Mouse (Mus musculus) layer of hippocampus, adult 2 months (tissue): ENCODE results near the gene Man2b1. TPM values are rescaled to one million over a fixed set of nuclear protein-coding genes. Genes with fewer than 3 reads are reported as not detected.

Experiments used
- DNase-seq, 2 experiments: peaks; one replicate each; pipeline ENCODE4 v3.0.0; 2022; ENCODE audit warnings: low spot score in 2 of 2
- H3K27ac ChIP-seq: fragments of 200-600 bp; 2 replicates; pipeline ENCODE4 v1.8.1; 2022
- H3K4me3 ChIP-seq: fragments of 200-600 bp; 2 replicates; pipeline ENCODE4 v1.8.1; 2022; ENCODE audit warnings: mild to moderate bottlenecking
- CTCF ChIP-seq: fragments of 200-600 bp; conservative IDR thresholded peaks from 2 replicates; pipeline ENCODE4 v1.8.1; 2022; ENCODE audit warnings: antibody characterized with exemption, mild to moderate bottlenecking, moderate library complexity
- total RNA-seq, 2 experiments: library from RNA; stranded (reverse); gene quantifications; 2 replicates each; pipeline ENCODE4 v1.2.3; 2021

The Man2b1 gene
- total RNA-seq, 2 experiments from 2014 or later: 32.9 to 37.5 TPM

DNA sequence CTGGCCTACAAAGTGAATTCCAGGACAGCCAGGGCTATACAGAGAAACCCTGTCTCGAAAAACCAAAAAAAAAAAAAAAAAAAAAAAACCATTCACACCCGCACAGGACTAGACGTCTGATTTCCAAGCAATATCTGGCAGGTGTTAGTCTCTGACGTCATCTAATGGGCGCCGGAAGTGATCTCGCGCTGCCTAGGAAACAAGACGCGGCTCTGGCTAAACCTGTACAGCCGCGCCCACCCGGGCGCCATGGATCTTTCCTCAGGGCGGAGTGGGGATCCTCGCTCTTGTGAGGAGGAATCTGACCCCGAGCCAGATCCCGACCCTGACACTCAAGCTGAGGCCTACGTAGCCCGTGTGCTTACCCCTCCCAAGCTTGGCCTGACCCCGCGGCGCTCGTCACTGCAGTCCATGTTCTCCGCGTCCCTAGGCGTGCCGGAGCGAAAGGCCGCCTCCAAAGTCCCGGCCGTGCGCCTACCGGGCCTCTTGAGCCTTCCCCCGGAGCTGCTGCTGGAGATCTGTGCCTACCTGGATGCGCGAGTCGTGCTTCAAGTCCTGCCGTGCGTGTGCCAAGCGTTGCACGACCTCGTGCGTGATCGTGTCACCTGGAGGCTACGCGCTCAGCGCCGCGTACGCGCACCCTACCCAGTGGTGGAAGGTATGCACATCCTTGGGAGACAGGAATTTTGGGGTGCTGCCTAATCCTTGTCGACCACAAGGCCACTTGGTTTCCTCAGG, 23.0 kb upstream of the Man2b1 start, which contains the start of gene Fbxw9:
Gene Fbxw9 (plus strand): TSS at position 177 of the 738 bp plus-strand sequence.
- Histone ChIP-seq H3K27ac (peak within 1 kb of the TSS; percentile 83), H3K4me3 (peak within 1 kb of the TSS; percentile 97)
- no peak for TF ChIP-seq CTCF
- DNase-seq: peak; percentile 91 to 92

DNA sequence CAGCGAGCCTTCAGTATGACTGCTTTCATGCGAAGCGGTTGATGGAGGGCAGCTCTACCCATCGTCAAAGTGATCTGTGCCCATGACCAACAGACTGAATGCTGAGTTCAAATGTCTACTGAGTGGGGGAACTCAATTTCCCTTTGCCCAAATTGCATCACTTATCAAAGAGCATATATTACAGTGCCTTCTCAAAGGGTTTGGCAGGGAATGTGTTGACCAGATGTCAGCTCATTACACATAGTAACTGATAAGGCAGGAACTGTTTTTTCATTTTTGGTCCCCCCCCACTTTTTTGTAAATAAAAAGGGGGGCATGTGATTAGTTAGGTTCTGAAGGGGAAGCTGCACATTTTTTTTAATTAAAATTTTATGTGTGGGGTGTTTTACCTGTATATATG, 20.5 kb upstream of the Man2b1 start:
- no peak for DNase-seq
- no peak for TF ChIP-seq CTCF
- Histone ChIP-seq H3K27ac (no peak overlapping the region), H3K4me3 (no peak overlapping the region)

DNA sequence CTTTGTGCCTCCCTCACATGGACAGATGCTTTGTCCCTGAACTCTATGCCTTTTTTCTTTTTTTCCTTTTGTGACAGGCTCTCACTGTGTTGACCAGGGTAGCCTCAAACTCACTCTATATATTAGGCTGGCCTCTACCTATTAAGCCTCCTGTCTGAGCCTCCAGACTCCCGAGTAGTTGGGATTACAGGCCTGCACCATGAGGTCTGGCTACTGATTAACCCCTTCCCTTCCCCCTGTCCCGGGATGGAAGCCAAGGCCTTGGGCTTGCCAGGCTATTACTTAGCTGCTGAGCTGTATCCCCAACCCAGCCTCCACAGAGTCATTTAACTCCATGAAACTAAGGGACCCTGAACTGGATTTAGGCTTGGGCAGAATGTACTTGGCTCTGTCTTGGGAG, 17.9 kb upstream of the Man2b1 start:
- Histone ChIP-seq H3K27ac (no peak overlapping the region), H3K4me3 (no peak overlapping the region)
- TF ChIP-seq CTCF: no peak
- DNase-seq: no peak

DNA sequence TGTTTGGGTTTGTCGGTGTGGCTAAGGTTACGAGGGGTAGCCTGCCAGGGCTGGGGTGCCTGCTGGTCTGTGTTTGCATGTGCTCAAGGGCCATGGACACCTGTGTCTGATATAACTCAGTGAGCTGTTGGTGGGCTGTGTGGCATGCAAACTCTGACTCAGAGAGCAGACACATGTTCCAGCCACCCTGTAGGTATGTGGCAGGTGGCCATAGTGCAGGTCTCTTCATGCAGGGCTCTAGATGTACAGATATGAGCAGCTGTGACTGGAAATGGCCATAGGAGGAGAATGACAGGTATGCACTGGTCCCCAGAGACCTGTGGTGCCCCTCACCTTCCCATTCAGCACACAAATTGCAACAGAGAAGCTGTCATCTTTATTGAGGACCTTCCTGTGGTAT, 15.9 kb upstream of the Man2b1 start:
- Histone ChIP-seq H3K27ac (no peak overlapping the region), H3K4me3 (no peak overlapping the region)
- DNase-seq: no peak
- TF ChIP-seq CTCF: no peak

DNA sequence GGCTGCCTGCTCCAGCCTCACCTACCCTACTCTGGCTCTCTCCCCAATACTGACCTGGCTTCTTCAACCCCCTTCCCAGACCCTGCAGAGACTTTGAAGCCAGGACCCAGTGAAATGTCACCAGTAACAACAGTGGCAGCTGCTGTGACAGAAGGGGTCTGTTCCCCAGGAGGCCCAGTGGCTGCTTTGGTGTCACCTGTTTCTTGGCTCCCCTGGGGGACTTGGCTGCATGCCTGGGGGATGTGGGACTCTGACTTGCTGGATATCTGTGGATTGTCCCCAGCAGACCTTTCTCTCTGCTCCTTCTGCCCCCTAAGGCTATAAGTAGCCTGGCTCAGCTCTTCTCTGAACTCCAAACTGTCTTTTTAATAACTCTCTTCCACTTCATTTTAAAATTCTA, 15.1 kb upstream of the Man2b1 start, which contains the start of gene Gm5741:
Gene Gm5741 (minus strand): TSS at position 1 of the 400 bp plus-strand sequence.
- Histone ChIP-seq H3K27ac (no peak within 1 kb of the TSS), H3K4me3 (no peak within 1 kb of the TSS)
- DNase-seq: no peak
- TF ChIP-seq CTCF: no peak

DNA sequence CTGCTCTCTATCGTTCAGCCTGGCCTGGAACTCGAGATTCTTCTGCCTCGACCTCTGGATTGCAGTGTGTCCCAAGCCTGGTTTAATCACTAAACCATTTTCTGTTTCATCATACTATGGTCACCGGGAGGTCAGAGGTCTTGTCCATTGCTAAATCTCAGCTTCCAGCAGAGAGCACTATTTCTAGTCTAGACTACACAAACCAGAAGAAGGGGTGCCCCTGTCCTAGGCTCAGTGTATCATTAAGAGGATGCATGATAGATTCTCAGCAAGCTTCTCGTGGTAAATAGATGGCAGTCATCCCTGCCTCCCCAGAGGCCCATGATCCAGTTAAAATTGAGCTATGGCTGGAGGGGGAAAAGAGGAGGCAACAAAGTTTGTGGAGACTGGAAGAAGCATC, 12.0 kb upstream of the Man2b1 start:
- DNase-seq: no peak
- Histone ChIP-seq H3K27ac (peak overlapping the region; percentile 93), H3K4me3 (peak overlapping the region; percentile 92)
- TF ChIP-seq CTCF: no peak

DNA sequence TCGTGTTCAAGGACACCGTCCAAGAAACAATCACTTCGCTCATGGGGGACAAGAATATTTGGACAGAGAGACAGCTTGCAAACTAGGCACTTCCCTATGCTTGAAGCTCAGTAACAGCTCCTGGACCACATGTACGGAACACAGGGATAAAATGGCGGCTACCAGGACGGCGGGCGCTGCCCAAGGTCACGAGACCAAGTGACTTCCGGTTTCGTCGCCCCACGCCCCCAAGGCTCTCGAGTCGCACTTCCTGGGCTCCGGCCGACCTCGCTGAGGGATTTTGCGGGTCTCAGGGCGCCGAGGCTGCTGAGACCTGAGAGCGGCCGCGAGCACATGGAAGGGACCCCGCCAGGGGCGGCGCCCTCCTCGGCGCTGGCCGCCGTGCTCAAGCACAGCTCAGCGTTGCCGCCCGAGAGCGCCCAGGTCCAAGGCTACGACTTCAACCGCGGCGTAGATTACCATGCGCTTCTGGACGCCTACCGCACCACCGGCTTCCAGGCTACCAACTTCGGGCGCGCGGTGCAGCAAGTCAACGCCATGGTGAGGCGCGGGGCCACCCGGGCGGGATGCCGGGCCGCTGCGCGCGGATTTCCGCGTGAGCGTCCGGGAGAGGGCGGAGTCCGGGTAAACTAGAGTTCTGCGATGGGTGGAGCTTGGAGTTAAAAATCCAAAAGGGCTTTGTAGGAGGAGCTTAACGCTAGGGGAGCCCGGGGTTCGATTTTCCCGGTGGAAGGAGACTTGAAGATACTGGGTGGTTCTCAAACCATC, 11.4 kb upstream of the Man2b1 start, which contains the start of gene Dhps:
Gene Dhps (plus strand): TSS at position 244 of the 768 bp plus-strand sequence.
- peak within 1 kb of the TSS; percentile 92 for H3K4me3 ChIP-seq
- DNase-seq: peak; percentile 88 to 92
- H3K27ac ChIP-seq: peak within 1 kb of the TSS; percentile 93
- peak; percentile 43 for TF ChIP-seq CTCF

DNA sequence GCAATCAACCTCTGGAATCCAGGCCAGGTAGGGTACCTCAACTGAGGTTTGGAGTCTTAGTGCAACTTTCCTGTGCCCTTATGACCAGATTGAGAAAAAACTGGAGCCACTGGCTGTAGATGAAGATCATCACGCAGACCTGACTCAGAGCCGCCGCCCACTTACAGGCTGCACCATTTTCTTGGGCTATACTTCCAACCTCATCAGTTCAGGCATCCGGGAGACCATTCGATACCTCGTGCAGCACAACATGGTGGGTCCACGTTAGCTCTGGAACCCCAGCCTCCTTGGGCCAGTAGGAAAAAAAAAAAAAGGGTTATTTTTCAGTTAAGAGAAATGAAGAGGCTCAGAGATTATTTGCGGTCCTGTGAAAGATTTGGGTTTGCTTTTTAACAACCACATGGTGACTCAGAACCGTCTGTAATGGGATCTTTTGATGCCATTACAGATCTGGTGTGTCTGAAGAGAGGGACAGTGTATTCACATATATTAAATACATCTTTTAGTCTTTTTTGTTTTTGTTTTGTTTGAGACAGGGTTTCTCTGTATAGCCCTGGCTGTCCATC, 10.6 kb upstream of the Man2b1 start:
- DNase-seq: no peak
- Histone ChIP-seq H3K4me3 (peak overlapping the region; percentile 92), H3K27ac (peak overlapping the region; percentile 93)
- TF ChIP-seq CTCF: no peak

DNA sequence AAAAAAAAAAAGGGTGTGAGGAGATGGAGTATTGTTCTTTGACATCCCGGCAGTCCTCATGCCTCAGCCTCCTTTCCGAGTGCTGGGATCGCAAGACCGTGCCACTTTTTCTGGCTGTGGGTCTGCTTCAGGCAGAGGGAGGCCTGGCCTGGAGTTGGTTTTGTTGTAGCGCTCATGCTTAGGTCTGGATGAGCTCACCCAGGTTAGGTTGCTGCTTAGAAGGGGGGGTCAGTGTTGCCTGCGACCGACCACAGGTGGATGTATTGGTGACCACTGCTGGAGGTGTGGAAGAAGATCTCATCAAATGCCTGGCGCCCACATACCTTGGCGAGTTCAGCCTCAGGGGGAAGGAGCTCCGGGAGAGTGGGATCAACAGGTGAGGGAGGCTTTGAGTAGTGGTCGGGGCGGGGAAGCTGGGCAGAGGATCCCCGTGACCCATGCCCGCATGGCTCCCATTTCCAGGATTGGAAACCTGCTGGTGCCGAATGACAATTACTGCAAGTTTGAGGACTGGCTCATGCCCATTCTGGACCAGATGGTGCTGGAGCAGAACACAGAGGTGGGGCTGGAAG, 9.9 kb upstream of the Man2b1 start:
- TF ChIP-seq CTCF: no peak
- Histone ChIP-seq H3K4me3 (no peak overlapping the region), H3K27ac (0 out of 2 replicates have a peak overlapping the region, but pooled peaks have one; percentile 1)
- DNase-seq: no peak

DNA sequence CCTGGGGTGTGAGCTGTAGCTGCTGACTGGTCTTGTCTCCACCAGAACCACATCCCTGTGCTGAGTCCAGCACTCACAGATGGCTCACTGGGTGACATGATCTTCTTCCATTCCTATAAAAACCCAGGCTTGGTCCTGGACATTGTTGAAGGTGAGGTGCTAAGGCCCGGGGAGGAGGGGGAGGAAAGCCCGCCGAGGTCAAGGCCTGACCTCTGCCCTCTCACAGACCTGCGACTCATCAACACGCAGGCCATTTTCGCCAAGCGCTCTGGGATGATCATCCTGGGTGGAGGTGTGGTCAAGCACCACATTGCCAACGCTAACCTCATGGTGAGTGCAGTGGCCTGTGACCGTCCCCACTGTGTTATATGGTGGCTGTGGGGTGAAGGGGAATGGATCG, 8.9 kb upstream of the Man2b1 start:
- DNase-seq: no peak
- no peak overlapping the region for H3K27ac ChIP-seq
- TF ChIP-seq CTCF: no peak
- H3K4me3 ChIP-seq: no peak overlapping the region

DNA sequence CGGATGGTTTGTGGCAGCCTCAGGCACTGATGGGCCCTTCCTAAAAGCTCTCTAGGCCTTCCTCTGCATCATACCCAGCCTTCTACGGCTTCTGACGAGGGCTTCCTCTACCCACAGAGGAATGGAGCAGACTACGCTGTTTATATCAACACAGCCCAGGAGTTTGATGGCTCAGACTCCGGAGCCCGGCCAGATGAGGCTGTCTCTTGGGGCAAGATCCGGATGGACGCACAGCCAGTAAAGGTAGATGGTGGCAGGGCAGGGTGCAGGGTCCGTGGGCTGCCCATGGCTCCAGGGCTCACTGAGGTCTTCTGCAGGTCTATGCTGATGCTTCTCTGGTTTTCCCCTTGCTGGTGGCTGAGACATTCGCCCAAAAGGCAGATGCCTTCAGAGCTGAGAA, 8.5 kb upstream of the Man2b1 start:
- Histone ChIP-seq H3K4me3 (no peak overlapping the region), H3K27ac (no peak overlapping the region)
- no peak for DNase-seq
- no peak for TF ChIP-seq CTCF

DNA sequence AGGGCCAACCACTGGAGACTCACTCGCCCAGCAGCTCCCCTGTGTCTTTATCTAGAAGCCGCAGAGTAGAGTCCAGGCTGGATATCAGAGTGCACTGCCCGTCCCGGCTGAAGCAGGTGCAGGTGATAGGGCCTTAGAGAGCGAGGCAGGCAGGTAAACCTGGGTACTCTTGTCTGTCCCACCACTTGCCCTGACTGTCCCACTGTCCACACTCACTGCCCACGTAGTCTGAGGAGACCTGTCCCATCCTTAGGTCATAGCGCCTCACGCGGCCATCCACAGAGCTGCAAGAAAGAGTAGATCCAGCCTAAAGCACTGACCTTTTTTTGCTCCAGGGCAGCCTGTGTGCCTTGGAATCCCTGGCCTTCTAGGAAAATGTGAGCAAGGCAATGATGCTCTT, 7.1 kb upstream of the Man2b1 start:
- peak in 1 of 2 experiments; percentile 56 for DNase-seq
- no peak overlapping the region for H3K4me3 ChIP-seq
- no peak overlapping the region for H3K27ac ChIP-seq
- TF ChIP-seq CTCF: peak; percentile 73

DNA sequence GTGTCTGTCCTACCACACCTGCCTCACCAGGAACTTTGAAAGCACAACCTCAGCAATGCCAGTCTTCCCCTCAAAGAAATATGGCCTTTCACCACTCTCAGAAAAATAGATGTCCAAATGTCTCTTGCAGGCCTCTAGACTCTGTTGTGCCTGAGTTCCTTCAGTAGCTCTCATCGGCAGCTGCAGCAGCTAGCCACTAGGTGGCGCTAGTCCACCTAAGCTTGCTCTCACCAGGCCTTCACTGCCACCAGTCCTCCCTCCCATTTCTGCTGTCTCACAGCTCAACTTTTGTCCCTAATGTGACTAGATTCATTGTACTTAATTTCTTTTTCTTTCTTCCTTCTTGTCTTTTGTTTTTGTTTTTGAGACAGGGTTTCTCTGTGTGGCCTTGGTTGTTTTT, 6.1 kb upstream of the Man2b1 start:
- Histone ChIP-seq H3K4me3 (no peak overlapping the region), H3K27ac (peak overlapping the region; percentile 7; the same call in 1 of the 2 replicates)
- peak; percentile 99 for TF ChIP-seq CTCF
- peak; percentile 83 to 85 for DNase-seq
